Mouse (Mus musculus) stomach, embryonic 15.5 days (tissue): ENCODE data around the gene Glrb. TPM values are rescaled to one million over a fixed set of nuclear protein-coding genes. Genes with fewer than 3 reads are reported as not detected.

Experiments
- ATAC-seq: fragments of 200-750 bp; cut with Nextera tagmentation; 2 replicates; pipeline ENCODE4 v1.8.0; 2017; ENCODE audit warnings: low read depth, moderate number of reproducible peaks, moderate TSS enrichment; ENCODE audit not compliant: insufficient read depth, low FRiP score
- H3K27ac ChIP-seq: fragments of 300-500 bp; sonication (generic); 2 replicates; pipeline ENCODE4 v1.5.1; 2015; ENCODE audit warnings: mild to moderate bottlenecking, inconsistent platforms
- H3K27me3 ChIP-seq: fragments of 300-500 bp; sonication (generic); replicated peaks from 2 replicates; pipeline ENCODE4 v1.6.1; 2015; ENCODE audit warnings: inconsistent platforms
- H3K36me3 ChIP-seq: fragments of 300-500 bp; sonication (generic); 2 replicates; pipeline ENCODE4 v1.6.1; 2015; ENCODE audit warnings: inconsistent platforms
- H3K4me1 ChIP-seq: fragments of 300-500 bp; sonication (generic); 2 replicates; pipeline ENCODE4 v1.6.1; 2015; ENCODE audit warnings: inconsistent platforms
- H3K4me2 ChIP-seq: fragments of 300-500 bp; sonication (generic); 2 replicates; pipeline ENCODE4 v1.6.1; 2015; ENCODE audit warnings: mild to moderate bottlenecking, inconsistent platforms
- H3K4me3 ChIP-seq: fragments of 300-500 bp; sonication (generic); replicated peaks from 2 replicates; pipeline ENCODE4 v1.5.1; 2015; ENCODE audit warnings: inconsistent platforms
- H3K9ac ChIP-seq: fragments of 300-500 bp; sonication (generic); 2 replicates; pipeline ENCODE4 v1.6.1; 2015; ENCODE audit warnings: inconsistent platforms
- H3K9me3 ChIP-seq: fragments of 300-500 bp; sonication (generic); 2 replicates; pipeline ENCODE4 v1.6.1; 2016; ENCODE audit warnings: inconsistent platforms
- WGBS: fragments of 180-500 bp; shearing (Covaris S2); methylation state at CpG from one replicate; pipeline ENCODE4 v1.1.7; 2015; 5-methylcytosine and 5-hydroxymethylcytosine counted together
- polyA plus RNA-seq: library from polyadenylated mRNA; unstranded; fragments of >200 nt; fragmentation: Nextera tagmentation; extraction: Ambion mirVana; gene quantifications from 2 replicates; pipeline ENCODE4 v1.2.1, GENCODE M21; 2015

Glrb gene
- polyA plus RNA-seq, 1 experiment from 2014 or later: 3.1 TPM

- Histone ChIP-seq H3K36me3 (no peaks in the 10 kb centered on the region), H3K27ac (no peak overlapping the region), H3K4me1 (no peaks in the 10 kb centered on the region), H3K4me3 (no peak overlapping the region), H3K9me3 (no peaks in the 10 kb centered on the region), H3K4me2 (no peak overlapping the region), H3K27me3 (no peaks in the 10 kb centered on the region), H3K9ac (no peak overlapping the region)
- no peak for ATAC-seq
These were observed 99.7 kb downstream of the Glrb start for GRCm38 (mm10) chr3:80813734-80814133.

GRCm38 (mm10) chr3:80812237-80812636 lies 101.2 kb downstream of the Glrb start:
- Histone ChIP-seq H3K9ac (no peak overlapping the region), H3K4me2 (no peak overlapping the region), H3K4me1 (no peaks in the 10 kb centered on the region), H3K4me3 (no peak overlapping the region), H3K9me3 (no peaks in the 10 kb centered on the region), H3K36me3 (no peaks in the 10 kb centered on the region), H3K27ac (no peak overlapping the region), H3K27me3 (no peaks in the 10 kb centered on the region)
- no peak for ATAC-seq
- WGBS: 74% methylated on average over 3 of the region's 3 CpGs

- WGBS: 8% methylated on average over 1 of the region's 1 CpGs
- no peak overlapping the region for H3K4me3 ChIP-seq
- ATAC-seq: no peak
- H3K4me2 ChIP-seq: no peak overlapping the region
- H3K9me3 ChIP-seq: no peaks in the 10 kb centered on the region
- H3K27me3 ChIP-seq: peaks cover 24% of the 10 kb centered on the region
- no peaks in the 10 kb centered on the region for H3K36me3 ChIP-seq
- no peak overlapping the region for H3K9ac ChIP-seq
- H3K4me1 ChIP-seq: peaks cover 9% of the 10 kb centered on the region; the same call in 1 of the 2 replicates
- no peak overlapping the region for H3K27ac ChIP-seq
These were observed 108.1 kb downstream of the Glrb start for GRCm38 (mm10) chr3:80805327-80805726.

- no peak overlapping the region for H3K27ac ChIP-seq
These were observed 109.6 kb downstream of the Glrb start for GRCm38 (mm10) chr3:80803811-80804210.

GRCm38 (mm10) chr3:80803211-80803610 lies 110.2 kb downstream of the Glrb start:
- peaks cover 12% of the 10 kb centered on the region; the same call in 1 of the 2 replicates for H3K4me1 ChIP-seq
- H3K36me3 ChIP-seq: no peaks in the 10 kb centered on the region
- H3K4me3 ChIP-seq: no peak overlapping the region
- no peaks in the 10 kb centered on the region for H3K9me3 ChIP-seq
- peak overlapping the region; percentile 76; the same call in 1 of the 2 replicates for H3K4me2 ChIP-seq
- H3K9ac ChIP-seq: no peak overlapping the region
- peaks cover 28% of the 10 kb centered on the region for H3K27me3 ChIP-seq
- no peak for ATAC-seq
- no peak overlapping the region for H3K27ac ChIP-seq
- 59% methylated on average over 8 of the region's 8 CpGs for WGBS

More at GRCm38 (mm10) chr3:80803811-80804210, 109.6 kb downstream of the Glrb start:
- no peaks in the 10 kb centered on the region for H3K36me3 ChIP-seq
- H3K9me3 ChIP-seq: no peaks in the 10 kb centered on the region
- ATAC-seq: no peak
- H3K4me3 ChIP-seq: no peak overlapping the region
- no peak overlapping the region for H3K4me2 ChIP-seq
- H3K27me3 ChIP-seq: peaks cover 28% of the 10 kb centered on the region
- H3K4me1 ChIP-seq: peaks cover 12% of the 10 kb centered on the region; the same call in 1 of the 2 replicates
- no peak overlapping the region for H3K9ac ChIP-seq
- WGBS: 70% methylated on average over 1 of the region's 1 CpGs

- under 1% methylated on average over 35 of the region's 35 CpGs for WGBS
These were observed 110.8 kb downstream of the Glrb start, which contains the start of gene Gria2 for GRCm38 (mm10) chr3:80802596-80803081. Gria2 (minus strand) TSS chr3:80802835.

GRCm38 (mm10) chr3:80801827-80802310 lies 111.6 kb downstream of the Glrb start:
- Histone ChIP-seq H3K27ac (no peak overlapping the region), H3K4me3 (peak overlapping the region; percentile 38; the same call in 1 of the 2 replicates), H3K9me3 (no peaks in the 10 kb centered on the region), H3K4me2 (no peak overlapping the region), H3K4me1 (peaks cover 12% of the 10 kb centered on the region; the same call in 1 of the 2 replicates), H3K27me3 (peaks cover 28% of the 10 kb centered on the region), H3K9ac (no peak overlapping the region), H3K36me3 (no peaks in the 10 kb centered on the region)
- ATAC-seq: no peak
- WGBS: 23% methylated on average over 6 of the region's 6 CpGs

More at GRCm38 (mm10) chr3:80802596-80803081, 110.8 kb downstream of the Glrb start, which contains the start of gene Gria2:
- Histone ChIP-seq H3K4me3 (peak within 1 kb of the TSS; percentile 38), H3K27ac (no peak within 1 kb of the TSS), H3K9me3 (no peaks in the 10 kb centered on the region), H3K4me1 (peaks cover 12% of the 10 kb centered on the region; the same call in 1 of the 2 replicates), H3K36me3 (no peaks in the 10 kb centered on the region), H3K27me3 (peaks cover 28% of the 10 kb centered on the region), H3K9ac (no peak within 1 kb of the TSS), H3K4me2 (peak within 1 kb of the TSS; percentile 76)
- ATAC-seq: peak; percentile 78; the same call in 1 of the 2 replicates

- Histone ChIP-seq H3K4me3 (peak overlapping the region; percentile 23), H3K4me2 (peak overlapping the region; percentile 50), H3K9ac (no peak overlapping the region), H3K36me3 (no peaks in the 10 kb centered on the region), H3K27ac (no peak overlapping the region), H3K4me1 (peaks cover 12% of the 10 kb centered on the region; the same call in 1 of the 2 replicates), H3K9me3 (no peaks in the 10 kb centered on the region), H3K27me3 (peaks cover 28% of the 10 kb centered on the region)
- no peak; the same call in 1 of the 2 replicates for ATAC-seq
- WGBS: 10% methylated on average over 33 of the region's 33 CpGs
These were observed 112.2 kb downstream of the Glrb start for GRCm38 (mm10) chr3:80800995-80801826.

- Histone ChIP-seq H3K27me3 (peaks cover 28% of the 10 kb centered on the region), H3K4me3 (peak overlapping the region; percentile 23), H3K9me3 (no peaks in the 10 kb centered on the region), H3K4me1 (peaks cover 12% of the 10 kb centered on the region; the same call in 1 of the 2 replicates), H3K27ac (no peak overlapping the region), H3K4me2 (peak overlapping the region; percentile 50), H3K36me3 (no peaks in the 10 kb centered on the region), H3K9ac (no peak overlapping the region)
- 4% methylated on average over 29 of the region's 29 CpGs for WGBS
- no peak for ATAC-seq
These were observed 113.0 kb downstream of the Glrb start for GRCm38 (mm10) chr3:80800299-80800994.

- H3K27me3 ChIP-seq: peaks cover 28% of the 10 kb centered on the region
- H3K9me3 ChIP-seq: no peaks in the 10 kb centered on the region
- H3K36me3 ChIP-seq: no peaks in the 10 kb centered on the region
- H3K27ac ChIP-seq: no peak overlapping the region
- H3K4me3 ChIP-seq: no peak overlapping the region
- peaks cover 12% of the 10 kb centered on the region; the same call in 1 of the 2 replicates for H3K4me1 ChIP-seq
- 73% methylated on average over 1 of the region's 1 CpGs for WGBS
- no peak overlapping the region for H3K9ac ChIP-seq
- no peak for ATAC-seq
- H3K4me2 ChIP-seq: no peak overlapping the region
These were observed 115.5 kb downstream of the Glrb start for GRCm38 (mm10) chr3:80797935-80798334.

- no peak for ATAC-seq
- H3K36me3 ChIP-seq: no peaks in the 10 kb centered on the region
- H3K9me3 ChIP-seq: no peaks in the 10 kb centered on the region
- H3K9ac ChIP-seq: no peak overlapping the region
- peaks cover 12% of the 10 kb centered on the region; the same call in 1 of the 2 replicates for H3K4me1 ChIP-seq
- no peak overlapping the region for H3K4me3 ChIP-seq
- no peak overlapping the region for H3K27ac ChIP-seq
- peaks cover 18% of the 10 kb centered on the region for H3K27me3 ChIP-seq
- H3K4me2 ChIP-seq: no peak overlapping the region
These were observed 116.7 kb downstream of the Glrb start for GRCm38 (mm10) chr3:80796764-80797163.
